Mouse (Mus musculus) forebrain, embryonic 15.5 days (tissue): ENCODE measurements around the gene Soat2. TPM values are rescaled to one million over a fixed set of nuclear protein-coding genes. Genes with fewer than 3 reads are reported as not detected.

Experiments used
- ATAC-seq: fragments of 200-750 bp; cut with Nextera tagmentation; replicated peaks from 2 replicates; pipeline ENCODE4 v1.8.0; 2017; ENCODE audit warnings: mild to moderate bottlenecking, moderate TSS enrichment, moderate library complexity
- H3K27ac ChIP-seq: fragments of 300-500 bp; sonication (generic); replicated peaks from 2 replicates; pipeline ENCODE4 v1.5.1; 2015; ENCODE audit warnings: mild to moderate bottlenecking, inconsistent platforms
- H3K27me3 ChIP-seq: fragments of 300-500 bp; sonication (generic); 2 replicates; pipeline ENCODE4 v1.6.1; 2015; ENCODE audit warnings: inconsistent platforms
- H3K36me3 ChIP-seq: fragments of 300-500 bp; sonication (generic); 2 replicates; pipeline ENCODE4 v1.6.1; 2015; ENCODE audit warnings: mild to moderate bottlenecking, inconsistent platforms
- H3K4me1 ChIP-seq: fragments of 300-500 bp; sonication (generic); 2 replicates; pipeline ENCODE4 v1.6.1; 2015; ENCODE audit warnings: inconsistent platforms
- H3K4me2 ChIP-seq: fragments of 300-500 bp; sonication (generic); replicated peaks from 2 replicates; pipeline ENCODE4 v1.6.1; 2015; ENCODE audit warnings: mild to moderate bottlenecking, inconsistent platforms
- H3K4me3 ChIP-seq: fragments of 300-500 bp; sonication (generic); 2 replicates; pipeline ENCODE4 v1.5.1; 2015; ENCODE audit warnings: mild to moderate bottlenecking, inconsistent platforms
- H3K9ac ChIP-seq: fragments of 300-500 bp; sonication (generic); replicated peaks from 2 replicates; pipeline ENCODE4 v1.6.1; 2015; ENCODE audit warnings: mild to moderate bottlenecking, inconsistent platforms
- H3K9me3 ChIP-seq: fragments of 300-500 bp; sonication (generic); 2 replicates; pipeline ENCODE4 v1.6.1; 2016; ENCODE audit warnings: inconsistent platforms
- WGBS: fragments of 180-500 bp; shearing (Covaris S2); methylation state at CpG from one replicate; pipeline ENCODE4 v1.1.7; 2015; ENCODE audit warnings: mixed read lengths; 5-methylcytosine and 5-hydroxymethylcytosine counted together
- polyA plus RNA-seq: library from polyadenylated mRNA; unstranded; fragments of >200 nt; fragmentation: Nextera tagmentation; extraction: Ambion mirVana; gene quantifications from 2 replicates; pipeline ENCODE4 v1.2.1, GENCODE M21; 2015

Gene Soat2
- polyA plus RNA-seq, 1 experiment from 2014 or later: not detected

DNA sequence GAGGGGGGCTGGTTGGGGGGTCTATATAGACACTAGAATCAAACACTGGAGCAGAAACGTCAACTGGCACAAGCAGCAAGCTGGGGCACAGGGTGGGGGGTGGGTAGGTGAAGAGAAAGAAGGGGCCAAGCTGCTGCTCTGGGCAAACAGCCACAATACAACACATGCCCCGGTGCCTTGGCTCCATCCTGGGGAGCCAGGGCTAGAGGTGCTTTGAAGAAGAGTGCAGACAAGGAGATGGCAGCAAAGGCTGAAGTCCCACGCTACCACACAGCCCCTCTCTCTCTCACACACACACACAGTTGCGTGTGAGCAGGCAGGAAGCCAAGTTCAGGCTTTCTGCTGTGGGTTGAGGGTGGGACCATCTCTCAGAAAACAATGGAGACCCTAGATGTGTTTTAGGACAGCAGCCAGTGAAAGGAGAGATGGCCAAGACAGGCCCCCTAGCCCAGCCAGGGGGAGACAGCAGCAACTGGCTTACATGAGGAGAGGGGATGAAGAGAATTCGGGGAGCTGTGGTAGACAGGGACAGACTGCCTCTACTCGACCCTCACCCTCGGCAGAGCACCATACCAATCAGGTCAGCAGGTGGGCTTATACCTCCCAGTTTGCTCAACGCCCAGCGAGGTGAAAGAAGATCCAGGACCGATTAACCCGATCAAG, 33.4 kb upstream of the Soat2 start:
- Histone ChIP-seq H3K27me3 (no peaks in the 10 kb centered on the region), H3K4me1 (peaks cover 39% of the 10 kb centered on the region), H3K4me2 (no peak overlapping the region; the same call in 1 of the 2 replicates), H3K4me3 (no peak overlapping the region), H3K9ac (no peak overlapping the region), H3K36me3 (peaks cover 29% of the 10 kb centered on the region), H3K27ac (peak overlapping the region; percentile 77), H3K9me3 (no peaks in the 10 kb centered on the region)
- ATAC-seq: peak; percentile 70
- WGBS: 43% methylated on average over 11 of the region's 11 CpGs

DNA sequence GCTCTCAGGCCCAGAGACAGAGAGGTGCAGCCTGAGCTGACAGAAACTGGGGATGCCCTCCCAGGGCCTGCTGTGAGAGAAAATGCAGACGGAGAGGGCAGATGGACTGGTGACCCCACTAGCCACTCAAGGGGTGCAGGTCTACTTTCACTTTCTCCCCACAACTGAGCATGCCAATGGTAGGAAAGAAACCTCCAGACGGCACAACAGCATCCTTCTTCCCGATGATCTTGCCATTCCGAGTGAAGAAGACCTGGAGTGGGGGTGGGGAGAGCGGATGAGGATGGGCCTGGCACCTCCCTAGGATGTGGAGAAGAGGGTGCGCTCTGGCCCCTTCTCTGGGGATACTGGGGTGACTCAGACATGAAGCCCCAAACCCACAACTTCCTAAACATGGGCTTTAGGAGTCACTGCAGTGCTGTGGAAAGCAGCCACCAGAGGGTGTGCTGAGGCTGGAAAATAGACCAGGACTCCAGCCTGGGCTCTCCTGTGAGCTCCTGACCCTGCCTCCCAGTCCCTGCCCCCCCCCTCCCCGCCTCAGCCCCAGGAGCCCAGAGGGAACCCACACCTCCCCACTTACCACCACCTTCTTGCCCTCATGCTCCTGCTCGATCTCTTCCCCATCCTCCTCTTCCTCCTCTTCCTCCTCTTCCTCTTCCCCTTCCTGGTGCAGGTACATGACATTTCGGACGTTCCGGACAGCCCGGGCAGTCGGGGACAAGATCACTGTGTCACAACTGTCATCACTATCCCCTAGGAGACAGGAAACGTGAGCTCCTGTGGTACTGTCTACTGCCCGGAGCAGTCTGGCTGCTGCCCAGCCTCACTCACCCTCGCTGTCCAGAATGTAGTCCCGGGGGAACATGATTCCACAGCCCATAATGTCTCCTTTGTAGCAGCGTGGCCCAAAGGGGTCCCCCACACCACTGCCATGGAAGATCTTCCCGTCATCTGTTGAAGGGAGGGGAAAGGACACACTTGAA, 32.6 kb upstream of the Soat2 start:
- Histone ChIP-seq H3K9me3 (no peaks in the 10 kb centered on the region), H3K36me3 (peaks cover 32% of the 10 kb centered on the region), H3K4me2 (no peak overlapping the region), H3K4me1 (peaks cover 39% of the 10 kb centered on the region), H3K27me3 (no peaks in the 10 kb centered on the region), H3K4me3 (no peak overlapping the region), H3K9ac (no peak overlapping the region), H3K27ac (peak overlapping the region; percentile 77)
- WGBS: 77% methylated on average over 19 of the region's 19 CpGs
- ATAC-seq: no peak

DNA sequence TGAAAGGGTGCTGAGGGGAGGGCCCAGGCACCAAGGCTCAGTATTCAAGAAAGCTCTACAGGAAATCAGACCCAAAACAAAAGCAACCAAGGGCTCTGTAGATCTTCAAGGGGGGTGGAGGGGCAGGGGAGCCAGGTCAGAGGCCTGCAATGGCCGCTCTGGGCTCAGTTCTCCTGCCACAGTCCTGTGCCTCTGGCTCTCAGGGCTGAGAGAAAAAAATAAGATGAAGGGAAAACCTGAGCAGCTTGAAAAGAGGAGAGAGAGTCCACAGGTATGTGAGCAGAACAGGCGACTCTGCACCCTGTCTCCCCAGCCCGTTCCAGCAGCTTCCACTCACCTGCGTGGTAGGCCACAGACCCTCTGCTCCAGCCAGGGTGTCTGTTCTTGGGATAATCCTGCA, 31.7 kb upstream of the Soat2 start:
- no peaks in the 10 kb centered on the region for H3K9me3 ChIP-seq
- no peak overlapping the region for H3K4me3 ChIP-seq
- 82% methylated on average over 4 of the region's 4 CpGs for WGBS
- no peak for ATAC-seq
- H3K4me2 ChIP-seq: no peak overlapping the region
- H3K4me1 ChIP-seq: peaks cover 39% of the 10 kb centered on the region
- H3K27ac ChIP-seq: no peak overlapping the region
- no peaks in the 10 kb centered on the region for H3K27me3 ChIP-seq
- H3K9ac ChIP-seq: 0 out of 2 replicates have a peak overlapping the region, but pooled peaks have one; percentile 10
- peaks cover 34% of the 10 kb centered on the region for H3K36me3 ChIP-seq

DNA sequence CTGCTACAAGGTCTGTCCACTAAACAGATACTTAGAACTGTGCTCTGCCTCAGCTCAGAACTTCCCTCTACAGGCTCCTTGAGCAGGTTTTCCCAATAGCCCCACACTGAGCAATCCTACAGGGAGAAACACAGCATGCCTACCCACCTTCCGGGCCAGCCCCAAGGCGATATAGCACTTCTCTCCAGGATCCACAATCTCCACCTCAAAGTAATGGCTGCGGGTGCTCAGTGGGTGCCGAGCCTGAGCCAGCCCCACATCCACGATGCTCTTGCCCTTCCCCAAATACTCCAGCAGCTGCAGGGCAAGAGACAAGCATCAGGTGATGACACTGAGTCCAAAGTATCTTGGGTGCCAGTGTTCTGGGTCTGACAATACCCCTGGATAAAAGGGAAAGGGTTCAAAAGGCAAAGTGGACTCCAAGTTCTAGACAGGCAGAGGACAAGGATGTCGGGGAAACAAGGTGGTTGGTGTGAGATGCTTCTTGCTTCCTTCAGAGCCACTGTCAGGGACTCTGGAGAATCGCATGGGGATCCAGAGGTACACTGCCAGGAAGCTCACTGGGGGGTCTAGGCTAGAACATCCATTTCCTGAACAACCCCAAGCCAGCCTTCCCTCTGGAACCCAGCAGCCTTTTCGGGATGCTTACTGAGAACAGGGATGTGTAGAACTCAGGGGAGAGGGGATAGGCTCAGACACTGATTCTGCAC, 31.1 kb upstream of the Soat2 start:
- 79% methylated on average over 8 of the region's 8 CpGs for WGBS
- H3K4me3 ChIP-seq: no peak overlapping the region
- H3K27ac ChIP-seq: 0 out of 2 replicates have a peak overlapping the region, but pooled peaks have one; percentile 19
- peaks cover 39% of the 10 kb centered on the region for H3K4me1 ChIP-seq
- no peaks in the 10 kb centered on the region for H3K9me3 ChIP-seq
- H3K27me3 ChIP-seq: no peaks in the 10 kb centered on the region
- no peak for ATAC-seq
- no peak overlapping the region for H3K9ac ChIP-seq
- H3K36me3 ChIP-seq: peaks cover 34% of the 10 kb centered on the region
- no peak overlapping the region for H3K4me2 ChIP-seq

- H3K36me3 ChIP-seq: peaks cover 39% of the 10 kb centered on the region
- ATAC-seq: no peak
- H3K4me2 ChIP-seq: no peak overlapping the region
- H3K4me3 ChIP-seq: no peak overlapping the region
- H3K27me3 ChIP-seq: no peaks in the 10 kb centered on the region
- no peaks in the 10 kb centered on the region for H3K9me3 ChIP-seq
- peaks cover 39% of the 10 kb centered on the region for H3K4me1 ChIP-seq
- 0 out of 2 replicates have a peak overlapping the region, but pooled peaks have one; percentile 2 for H3K27ac ChIP-seq
- WGBS: 61% methylated on average over 2 of the region's 2 CpGs
- no peak overlapping the region for H3K9ac ChIP-seq
These were observed 30.5 kb upstream of the Soat2 start for GRCm38 (mm10) chr15:102119831-102120170.

DNA sequence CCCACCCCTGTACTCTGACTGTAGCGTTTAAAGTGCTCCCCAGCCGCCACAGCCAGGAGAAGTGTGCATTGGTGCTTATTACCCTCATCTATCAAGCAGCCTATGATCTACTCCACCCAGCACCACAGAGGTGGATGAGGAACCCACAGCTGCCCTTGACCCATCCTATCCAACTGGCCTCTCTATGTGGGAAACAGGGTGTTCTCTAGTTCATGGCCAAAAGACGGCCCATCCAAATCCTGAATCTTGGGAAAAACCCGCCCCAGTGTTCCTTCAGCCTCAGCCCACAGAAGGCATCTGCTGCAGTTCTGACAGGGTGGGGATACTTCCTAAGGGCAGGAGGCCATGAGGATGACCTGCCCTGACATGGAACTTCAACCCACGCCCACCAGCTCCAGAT, 29.8 kb upstream of the Soat2 start:
- no peak overlapping the region for H3K9ac ChIP-seq
- 79% methylated on average over 5 of the region's 5 CpGs for WGBS
- H3K4me2 ChIP-seq: no peak overlapping the region
- ATAC-seq: no peak
- no peaks in the 10 kb centered on the region for H3K27me3 ChIP-seq
- H3K9me3 ChIP-seq: no peaks in the 10 kb centered on the region
- no peak overlapping the region for H3K27ac ChIP-seq
- H3K4me3 ChIP-seq: no peak overlapping the region
- H3K4me1 ChIP-seq: peaks cover 38% of the 10 kb centered on the region
- peaks cover 45% of the 10 kb centered on the region for H3K36me3 ChIP-seq

GRCm38 (mm10) chr15:102126303-102126702, 24.0 kb upstream of the Soat2 start:
- Histone ChIP-seq H3K4me2 (no peak overlapping the region), H3K27ac (no peak overlapping the region), H3K9ac (no peak overlapping the region), H3K9me3 (no peaks in the 10 kb centered on the region), H3K36me3 (peaks cover 72% of the 10 kb centered on the region), H3K4me1 (no peaks in the 10 kb centered on the region), H3K27me3 (no peaks in the 10 kb centered on the region), H3K4me3 (no peak overlapping the region)
- 73% methylated on average over 2 of the region's 2 CpGs for WGBS
- ATAC-seq: no peak

DNA sequence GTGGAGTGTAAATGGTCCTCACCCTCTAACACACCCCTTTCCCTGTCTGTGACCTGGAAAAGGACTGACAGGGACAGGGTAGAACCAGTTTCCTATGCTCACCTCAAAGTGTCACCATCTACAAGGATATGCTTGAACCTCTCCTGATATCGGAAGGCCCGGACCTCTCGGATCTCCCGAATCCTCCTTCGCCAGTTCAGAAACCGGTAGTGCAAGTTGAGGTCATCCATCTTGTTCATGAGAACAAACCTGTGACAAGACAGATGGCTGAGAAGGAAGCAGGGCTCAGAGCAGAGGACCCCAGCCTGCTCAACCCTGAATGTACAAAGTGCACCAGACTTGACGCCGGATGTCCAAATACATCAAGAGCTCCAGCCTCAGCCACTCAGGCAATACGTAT, 17.0 kb upstream of the Soat2 start:
- peaks cover 21% of the 10 kb centered on the region for H3K4me1 ChIP-seq
- H3K36me3 ChIP-seq: peaks cover 45% of the 10 kb centered on the region
- 93% methylated on average over 9 of the region's 9 CpGs for WGBS
- no peak overlapping the region for H3K4me3 ChIP-seq
- H3K4me2 ChIP-seq: no peak overlapping the region
- H3K9me3 ChIP-seq: no peaks in the 10 kb centered on the region
- H3K27ac ChIP-seq: no peak overlapping the region
- H3K27me3 ChIP-seq: no peaks in the 10 kb centered on the region
- no peak for ATAC-seq
- no peak overlapping the region for H3K9ac ChIP-seq

DNA sequence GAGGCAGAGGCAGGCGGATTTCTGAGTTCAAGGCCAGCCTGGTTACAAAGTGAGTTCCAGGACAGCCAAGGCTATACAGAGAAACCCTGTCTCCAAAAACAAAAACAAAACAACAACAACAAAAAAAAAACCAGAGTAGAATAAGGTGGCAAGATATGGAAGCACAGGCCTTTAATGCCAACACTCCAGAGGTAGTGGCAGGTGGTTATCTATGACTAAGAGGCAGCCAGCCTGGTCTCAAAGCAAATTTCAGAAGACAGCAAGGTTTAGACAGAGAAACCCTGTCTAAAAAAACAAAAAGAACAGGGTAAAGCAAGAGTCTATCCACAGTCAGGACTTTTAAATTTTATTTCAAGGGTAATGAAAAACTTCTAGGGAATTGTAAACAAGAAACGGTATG, 15.6 kb upstream of the Soat2 start:
- H3K27ac ChIP-seq: no peak overlapping the region
- peak overlapping the region; percentile 98; the same call in 1 of the 2 replicates for H3K4me3 ChIP-seq
- H3K36me3 ChIP-seq: peaks cover 32% of the 10 kb centered on the region
- WGBS: 93% methylated on average over 2 of the region's 2 CpGs
- ATAC-seq: no peak
- peak overlapping the region; percentile 77 for H3K4me2 ChIP-seq
- no peaks in the 10 kb centered on the region for H3K9me3 ChIP-seq
- H3K9ac ChIP-seq: no peak overlapping the region; the same call in 1 of the 2 replicates
- H3K4me1 ChIP-seq: peaks cover 21% of the 10 kb centered on the region
- no peaks in the 10 kb centered on the region for H3K27me3 ChIP-seq

- Histone ChIP-seq H3K9me3 (no peaks in the 10 kb centered on the region), H3K4me2 (peak overlapping the region; percentile 77), H3K27ac (peak overlapping the region; percentile 88), H3K27me3 (no peaks in the 10 kb centered on the region), H3K36me3 (peaks cover 23% of the 10 kb centered on the region), H3K9ac (peak overlapping the region; percentile 93), H3K4me1 (peaks cover 21% of the 10 kb centered on the region), H3K4me3 (peak overlapping the region; percentile 98)
- 2% methylated on average over 35 of the region's 35 CpGs for WGBS
- ATAC-seq: peak; percentile 83
These were observed 14.7 kb upstream of the Soat2 start for GRCm38 (mm10) chr15:102135522-102136128.

GRCm38 (mm10) chr15:102136129-102136758, 14.1 kb upstream of the Soat2 start, which contains the start of gene Spryd3:
Gene Spryd3, minus strand, starts transcription at chr15:102136234.
- H3K4me1 ChIP-seq: peaks cover 21% of the 10 kb centered on the region
- H3K36me3 ChIP-seq: peaks cover 18% of the 10 kb centered on the region
- under 1% methylated on average over 49 of the region's 50 CpGs for WGBS
- peak within 1 kb of the TSS; percentile 88 for H3K27ac ChIP-seq
- peak within 1 kb of the TSS; percentile 93 for H3K9ac ChIP-seq
- H3K4me2 ChIP-seq: peak within 1 kb of the TSS; percentile 78
- peak within 1 kb of the TSS; percentile 98 for H3K4me3 ChIP-seq
- peak; percentile 99 for ATAC-seq
- no peaks in the 10 kb centered on the region for H3K27me3 ChIP-seq
- no peaks in the 10 kb centered on the region for H3K9me3 ChIP-seq
